Mouse (Mus musculus) hindlimb bud, embryonic 11.5 days (tissue): ENCODE measurements at regions not wholly inside any gene's neighbourhood (a gene's known extent, or its start where the extent isn't known, plus 50 kb on each side); places are given as distances from the start of the nearest gene placed in this dataset.

Experiments
- DNase-seq: peaks from one replicate; pipeline ENCODE4 v3.0.0-alpha.2; 2012; ENCODE audit warnings: low read depth, low spot score; ENCODE audit errors: extremely low spot score

DNA sequence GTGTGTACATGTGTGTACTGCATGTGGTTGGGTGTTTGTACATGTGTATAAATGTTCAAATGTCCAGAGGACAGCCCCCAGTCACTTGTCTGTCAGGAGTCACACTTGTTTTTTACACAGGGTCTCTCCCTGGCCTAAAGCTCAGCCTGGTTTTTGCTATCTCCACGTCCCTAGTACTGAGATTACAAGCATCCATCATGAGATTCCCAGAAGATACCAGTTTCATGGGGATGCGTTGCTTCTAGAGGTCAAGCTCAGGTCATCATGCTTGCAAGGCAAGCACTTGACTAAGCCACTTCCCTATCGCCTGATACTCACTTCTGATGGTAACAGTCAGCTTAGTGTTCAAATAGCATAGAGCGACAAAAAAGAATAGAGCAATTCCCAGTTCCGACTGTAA is 244.1 kb upstream of the Jmjd1c start:
- no peak for DNase-seq

DNA sequence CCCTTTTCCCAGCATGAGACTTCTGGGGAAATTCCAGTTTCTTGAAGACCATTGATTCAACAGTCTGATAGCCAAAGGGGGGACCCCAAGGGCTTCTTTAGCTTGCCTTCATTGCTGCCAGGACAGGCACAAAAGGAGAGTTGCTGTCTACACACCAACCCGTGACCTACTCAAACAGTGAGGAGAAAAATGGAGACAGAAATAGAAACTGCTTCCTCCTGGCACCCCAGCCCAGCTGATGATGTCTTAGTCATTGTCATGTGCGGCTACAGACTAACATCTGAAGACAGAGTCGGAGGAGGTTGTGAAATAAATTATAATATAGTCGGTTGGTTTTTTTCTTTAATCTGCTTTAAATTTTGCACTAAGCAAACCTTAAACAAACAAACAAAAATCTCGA is 243.2 kb upstream of the Jmjd1c start:
- no peak for DNase-seq

DNA sequence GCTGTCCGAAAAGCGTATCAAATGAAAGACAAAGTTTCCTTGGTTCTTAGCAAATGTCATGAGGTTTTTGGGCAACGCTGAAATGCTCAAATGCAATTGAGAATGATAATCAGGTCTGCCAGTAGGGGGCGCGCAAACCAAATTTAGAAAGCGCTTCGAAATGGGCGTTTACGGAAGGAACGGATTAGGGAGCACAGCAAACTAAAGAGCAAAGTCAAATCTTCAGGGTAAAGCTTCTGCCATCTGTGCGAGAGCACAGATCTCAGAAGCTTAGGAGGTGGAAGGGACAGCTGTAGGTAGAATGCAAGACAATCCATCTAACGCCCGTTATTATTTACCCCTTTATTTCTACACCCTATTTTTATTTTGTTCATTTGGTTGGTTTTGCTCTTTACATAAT is 242.7 kb upstream of the Jmjd1c start:
- peak; percentile 66 for DNase-seq

DNA sequence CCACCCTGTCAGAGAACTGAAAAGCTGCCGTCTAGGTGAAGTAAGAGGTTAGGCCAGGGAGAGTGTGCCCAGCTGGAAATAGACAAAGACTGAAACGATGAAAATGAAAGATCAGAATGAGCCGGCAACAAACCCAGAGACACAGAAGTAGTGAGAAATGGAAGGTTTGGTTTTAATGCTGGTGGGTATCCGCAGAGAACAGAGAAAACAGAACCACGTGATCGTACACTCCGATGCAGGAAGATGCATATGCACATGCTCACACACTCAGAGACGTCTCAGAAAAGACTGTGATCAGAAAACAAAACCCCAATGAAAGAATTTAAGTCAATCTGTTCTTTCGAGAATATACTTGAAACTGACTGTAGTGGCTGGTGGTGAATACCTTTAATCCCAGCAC is 241.0 kb upstream of the Jmjd1c start:
- DNase-seq: no peak

DNA sequence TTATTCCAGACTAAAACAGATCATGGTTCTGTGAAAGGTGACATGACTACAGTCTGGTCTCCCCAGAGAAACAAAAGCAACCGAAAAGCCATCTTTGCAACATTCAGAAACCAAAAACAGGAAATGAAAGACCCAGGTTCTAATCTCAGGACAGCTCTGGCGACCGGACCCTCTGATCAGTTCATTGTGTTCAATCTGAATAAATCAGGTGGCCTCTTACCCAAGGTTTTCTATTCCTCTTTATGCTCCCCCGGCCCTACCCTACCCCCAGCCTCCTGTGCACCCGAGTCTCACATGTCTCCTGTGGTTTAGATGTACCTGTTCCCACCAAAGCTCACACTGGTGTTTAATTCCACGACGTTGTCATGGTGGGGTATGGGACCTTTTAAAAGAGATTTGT is 238.6 kb upstream of the Jmjd1c start:
- DNase-seq: no peak

DNA sequence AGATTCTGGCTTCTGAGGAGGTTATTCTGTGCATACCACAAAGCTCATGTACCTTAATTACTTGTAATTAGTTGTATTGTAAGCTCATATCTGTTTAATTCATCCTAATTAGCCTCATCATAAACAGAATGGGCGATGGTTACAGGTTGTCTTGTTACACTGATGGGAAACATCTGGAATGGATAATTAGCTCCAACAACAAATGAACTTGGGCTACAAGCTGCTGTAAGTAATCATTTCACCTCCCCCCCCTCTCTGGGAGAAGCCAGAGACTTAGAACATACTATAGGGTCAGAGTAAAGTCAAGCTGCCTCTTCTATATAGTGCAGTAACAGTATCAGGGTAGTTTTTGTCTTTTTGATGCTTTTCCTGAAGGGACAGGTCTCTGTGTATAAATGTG is 234.5 kb upstream of the Jmjd1c start:
- peak; percentile 24 for DNase-seq

DNA sequence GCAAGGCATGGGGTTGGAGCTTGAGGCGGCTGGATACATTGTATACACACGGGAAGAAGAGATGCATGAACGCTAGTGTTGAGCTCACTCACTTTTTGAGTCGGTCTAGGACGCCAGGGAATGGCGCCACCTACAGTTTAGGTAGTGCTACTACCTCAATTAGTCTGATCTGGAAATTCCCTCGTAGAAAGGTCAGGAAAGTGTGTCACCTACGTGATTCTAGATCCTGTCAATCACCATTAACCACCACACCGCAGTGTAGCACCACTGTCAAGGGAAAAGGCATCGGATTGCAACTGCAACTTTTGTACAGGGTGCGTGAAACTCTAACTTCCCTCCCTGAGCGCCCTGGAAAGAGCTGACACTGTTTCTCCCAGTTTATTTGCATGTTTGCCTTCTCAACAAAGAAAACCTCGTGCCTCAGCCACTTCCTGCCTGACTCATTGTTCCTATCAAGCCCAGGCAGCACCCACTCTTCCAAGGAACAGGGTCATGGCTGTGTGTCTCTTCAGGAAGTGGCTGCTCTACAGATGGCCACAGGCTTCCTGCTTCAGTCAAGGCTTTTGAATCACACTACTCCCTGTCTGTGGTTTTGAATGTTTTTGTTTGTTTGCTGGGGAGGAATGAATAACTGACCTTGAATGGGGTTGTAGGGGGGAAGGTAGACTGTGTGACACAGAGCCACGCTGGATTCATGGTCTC is 231.6 kb upstream of the Jmjd1c start:
- DNase-seq: no peak

DNA sequence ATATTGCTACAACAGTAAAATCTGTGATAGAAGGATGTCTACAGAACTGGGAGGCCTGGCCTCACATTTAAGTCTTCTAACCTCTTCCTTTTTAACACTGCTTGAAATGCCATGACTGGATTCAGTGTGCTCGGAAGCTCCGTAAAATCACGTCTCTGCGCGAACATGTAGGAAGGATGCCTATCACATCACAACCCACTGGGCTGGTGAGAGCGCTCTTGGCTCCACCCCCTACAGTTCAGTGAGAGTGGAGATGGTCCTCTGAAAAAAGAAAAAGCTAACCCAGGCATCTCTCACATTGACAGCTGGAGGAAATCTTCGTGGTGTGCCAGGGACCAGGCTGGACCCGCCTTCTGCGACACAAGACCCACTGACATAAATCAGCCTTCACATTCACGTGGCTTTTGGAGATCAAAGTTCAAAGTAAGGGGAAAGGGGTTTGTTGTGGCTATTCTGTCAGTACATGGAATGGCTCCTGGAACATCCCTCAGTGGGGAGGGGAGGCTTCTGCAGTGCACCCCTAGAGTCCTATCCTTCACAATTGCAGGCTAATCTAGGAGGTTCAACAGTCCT is 230.8 kb upstream of the Jmjd1c start:
- no peak for DNase-seq

DNA sequence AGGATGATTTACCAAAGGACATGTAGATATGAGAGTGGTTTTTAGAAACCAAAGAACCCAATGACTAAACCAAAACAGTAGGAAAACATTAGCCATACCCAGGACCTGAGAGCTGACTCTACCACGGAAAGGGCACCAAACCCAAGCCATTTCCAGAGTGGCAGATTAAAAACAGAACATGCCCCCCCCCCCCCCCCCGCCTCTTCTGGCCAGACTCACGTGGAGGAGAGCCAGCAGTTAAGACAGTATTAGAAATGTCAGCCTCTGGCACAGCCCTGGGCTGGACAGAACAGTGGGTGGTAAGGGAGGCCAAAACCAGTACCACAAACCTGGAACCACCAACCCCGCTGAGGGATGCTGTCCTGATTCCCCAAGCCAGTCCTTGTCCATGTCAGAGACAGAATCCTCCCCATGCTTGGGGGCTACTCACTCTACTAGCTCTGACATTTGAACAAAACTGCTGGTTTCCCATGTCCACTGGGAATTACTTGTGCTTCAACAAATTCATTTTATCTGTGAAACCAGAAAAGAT is 224.7 kb upstream of the Jmjd1c start:
- DNase-seq: no peak

DNA sequence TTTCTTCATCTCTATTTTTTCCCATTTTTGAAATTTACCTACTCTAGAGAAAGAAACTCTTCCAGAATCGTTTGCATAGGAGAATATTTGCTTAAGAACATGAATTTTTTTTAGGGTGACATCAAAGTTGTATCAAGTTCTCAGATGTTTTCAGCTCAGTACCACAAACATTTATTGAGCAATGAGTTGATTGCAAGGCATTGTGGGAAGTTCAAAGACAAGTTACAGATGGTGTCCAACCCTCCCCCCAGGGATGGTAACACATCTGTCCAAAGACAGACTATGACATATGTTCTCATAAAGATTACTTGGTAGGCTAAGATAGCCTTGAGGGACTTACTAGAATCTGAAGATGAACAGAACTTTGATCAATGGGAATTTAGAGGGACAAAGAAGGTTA is 224.3 kb upstream of the Jmjd1c start:
- no peak for DNase-seq

DNA sequence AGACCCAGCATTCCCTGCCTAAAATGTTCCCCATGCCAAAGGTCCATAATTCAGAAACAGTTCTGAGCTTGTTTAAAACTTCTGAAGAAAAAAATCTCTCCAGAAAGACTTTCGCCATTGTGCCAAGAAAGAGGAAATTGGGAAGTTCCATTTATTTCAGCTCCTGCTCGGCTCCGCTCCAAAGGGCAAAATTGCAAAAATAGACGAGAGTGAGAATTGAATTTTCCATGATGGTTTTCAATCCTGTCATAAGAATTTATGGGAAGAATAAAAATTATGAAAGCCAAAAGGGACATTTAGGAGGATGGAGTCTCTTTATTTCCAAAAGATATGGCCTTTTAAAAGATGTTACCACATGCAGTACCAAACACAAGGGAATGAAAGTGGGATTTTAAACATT is 222.5 kb upstream of the Jmjd1c start:
- no peak for DNase-seq

DNA sequence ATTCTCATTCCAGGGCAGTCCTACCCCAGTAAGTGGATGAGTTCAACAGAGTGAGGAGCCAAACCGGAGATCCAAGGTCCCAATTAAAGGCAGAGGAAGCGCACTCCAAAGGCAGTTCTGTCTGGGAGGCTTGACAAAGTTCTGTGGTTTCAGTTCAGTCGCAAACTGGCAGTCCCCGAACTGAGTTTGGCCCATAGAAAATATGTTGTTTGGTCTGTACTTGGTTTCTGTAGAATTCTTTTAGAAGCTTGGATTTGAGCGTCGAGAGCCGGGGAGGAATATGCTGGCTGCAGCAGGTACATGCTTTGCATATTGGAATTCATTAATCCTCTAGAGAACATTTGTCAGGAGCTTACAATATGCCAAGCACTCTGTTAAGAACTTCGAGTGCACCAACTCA is 216.9 kb upstream of the Jmjd1c start:
- DNase-seq: no peak

DNA sequence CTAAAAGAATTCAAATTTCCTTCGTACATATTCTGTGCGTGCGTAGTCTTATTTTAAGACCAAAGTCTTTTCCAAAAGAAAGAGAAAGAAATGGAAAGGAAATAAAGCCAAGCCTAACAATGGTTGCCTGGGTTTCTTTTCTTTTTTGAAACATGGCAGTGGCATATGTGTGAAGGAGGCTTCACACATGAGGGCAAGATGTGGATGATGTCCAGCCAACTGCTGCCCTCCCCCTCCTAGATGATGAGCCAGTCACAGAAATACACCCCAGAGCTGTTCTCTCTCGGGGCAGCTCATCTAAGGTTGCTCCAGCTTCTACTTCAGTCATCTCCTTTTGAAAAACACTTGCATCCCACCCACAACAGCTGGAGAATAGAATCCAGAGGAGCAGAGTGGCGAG is 213.1 kb upstream of the Jmjd1c start:
- no peak for DNase-seq

DNA sequence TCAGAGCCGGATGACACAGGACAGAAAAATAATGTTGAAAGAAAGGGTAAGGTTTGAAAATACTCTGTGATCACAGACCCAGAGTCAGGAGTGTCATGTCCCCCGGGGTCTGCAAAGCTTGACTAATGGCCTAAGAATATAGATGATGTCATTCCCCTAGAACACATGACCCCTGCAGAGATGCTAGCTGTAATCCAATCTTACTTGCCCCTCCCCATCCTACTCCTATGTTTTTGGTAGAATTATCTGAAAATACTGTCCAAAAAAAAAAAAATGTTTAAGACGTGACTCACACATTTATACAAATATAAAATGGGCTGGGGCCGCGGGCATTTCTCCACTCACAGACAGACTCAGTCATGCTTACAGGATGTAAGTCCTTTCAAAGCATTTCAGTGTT is 210.3 kb upstream of the Jmjd1c start:
- no peak for DNase-seq

DNA sequence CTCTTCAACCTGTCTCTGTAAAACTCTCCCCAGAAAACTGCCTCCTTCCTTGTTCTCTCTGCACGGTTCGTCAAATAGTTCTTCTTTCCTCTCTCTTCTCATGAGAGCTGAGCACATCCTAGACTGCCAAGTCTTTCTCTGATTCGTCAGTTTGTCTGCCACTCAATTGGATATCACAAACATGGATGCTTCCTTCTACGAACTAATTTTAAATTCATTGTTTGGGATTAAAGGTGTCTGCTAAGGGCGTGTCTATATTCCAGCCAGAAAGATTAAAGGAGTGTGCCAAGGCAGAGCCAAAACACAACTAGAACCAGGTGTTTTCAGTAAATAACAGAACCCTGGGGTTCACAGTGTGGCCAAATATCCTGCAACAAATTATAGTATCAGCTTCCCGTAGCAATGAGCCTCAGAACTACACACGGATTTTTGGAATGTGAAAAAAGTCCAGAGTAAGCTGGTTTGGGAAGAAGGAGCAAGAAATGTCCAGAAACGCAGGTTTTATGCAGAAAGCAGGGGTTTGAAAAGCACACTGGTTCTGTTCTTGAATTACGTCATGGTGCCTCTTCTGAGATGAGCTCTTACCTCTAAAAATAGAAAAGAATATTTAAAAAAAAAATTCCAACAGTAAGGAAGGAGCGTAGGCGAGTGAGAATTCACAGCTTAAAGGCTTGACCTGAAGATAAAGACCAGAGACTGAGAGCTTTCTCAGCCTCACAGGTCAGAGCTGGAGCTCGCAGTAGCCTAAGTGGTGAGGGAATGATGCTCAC is 206.0 kb upstream of the Jmjd1c start:
- no peak for DNase-seq

DNA sequence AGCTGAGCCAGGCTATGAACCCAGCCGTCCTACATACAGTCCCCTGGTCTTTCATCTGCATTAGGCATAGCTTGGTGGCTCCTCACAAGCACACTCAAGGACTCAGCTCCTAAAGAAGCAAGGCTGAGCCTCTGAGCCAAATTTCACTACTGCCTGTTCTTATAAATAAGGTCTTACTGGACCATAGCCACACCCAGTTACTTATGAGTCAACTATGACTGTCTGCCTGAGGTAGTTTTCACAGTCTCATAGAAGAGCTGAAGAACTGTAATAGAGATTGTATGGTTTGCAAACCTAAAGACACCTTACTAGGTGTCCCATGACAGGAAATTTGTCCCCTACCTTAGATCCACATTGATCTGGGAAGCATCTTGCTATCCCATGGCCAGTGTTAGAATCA is 204.1 kb upstream of the Jmjd1c start:
- no peak for DNase-seq

DNA sequence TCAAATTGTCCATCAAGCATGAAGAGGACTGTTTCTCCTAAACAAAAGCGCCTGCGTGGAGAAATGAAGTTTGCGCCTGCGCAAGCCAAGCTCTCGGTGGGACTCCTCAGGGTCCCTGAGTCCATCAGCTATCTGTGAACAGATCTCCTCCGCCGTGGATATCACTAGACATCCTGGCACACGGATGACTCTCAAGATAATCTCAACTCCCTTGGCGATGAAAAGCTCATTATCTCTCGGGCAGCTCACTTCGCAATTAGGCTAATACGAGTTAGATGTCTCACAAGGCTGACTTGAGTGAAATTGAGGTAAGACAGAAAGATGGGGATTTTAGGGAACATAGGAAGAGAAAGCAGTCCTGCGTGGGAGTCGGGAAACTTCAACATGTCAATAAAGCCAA is 202.1 kb upstream of the Jmjd1c start:
- DNase-seq: no peak

DNA sequence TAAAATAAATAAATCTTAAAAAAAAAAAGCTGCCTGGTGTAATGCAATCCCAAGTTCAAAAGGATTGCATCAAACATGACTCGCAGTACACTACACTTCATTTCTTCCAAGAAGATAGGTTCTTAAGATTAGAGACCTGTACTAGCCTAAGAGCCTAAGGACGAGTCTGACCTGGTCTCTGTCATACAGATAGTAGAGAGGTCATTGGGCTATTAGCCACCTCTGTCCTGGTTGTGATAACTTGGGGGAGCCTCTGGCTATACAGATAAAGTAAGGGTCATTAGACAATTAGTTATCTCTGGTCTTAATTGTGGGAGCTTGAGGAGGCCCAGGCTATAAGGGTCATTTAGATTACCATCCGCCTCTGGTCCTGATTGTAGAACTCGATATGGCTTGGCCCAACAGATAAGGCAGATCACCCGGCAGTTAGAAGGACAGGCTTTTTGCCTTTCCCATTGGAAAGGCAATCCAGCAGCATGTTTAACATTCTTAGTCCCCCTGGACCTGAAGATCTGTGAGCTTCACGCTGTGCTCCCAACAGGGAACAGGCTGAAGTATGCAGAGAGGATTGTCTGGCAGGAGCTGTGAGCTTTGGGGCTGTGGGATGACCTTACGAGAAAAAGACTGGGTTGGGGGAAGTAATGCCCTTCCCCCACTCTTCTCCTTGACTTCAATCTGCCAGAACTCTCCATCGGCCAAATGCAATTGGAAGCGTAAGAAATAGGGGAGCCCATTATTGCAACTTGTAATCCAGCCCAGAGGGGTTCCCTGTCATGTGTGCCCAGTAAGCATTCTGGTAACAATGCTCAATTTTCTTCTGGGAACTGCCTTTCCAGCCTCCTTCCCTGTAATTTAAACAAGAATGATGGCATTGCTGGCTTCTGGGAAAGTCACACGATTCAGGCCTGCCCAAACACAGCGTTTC is 199.0 kb upstream of the Jmjd1c start:
- DNase-seq: no peak

DNA sequence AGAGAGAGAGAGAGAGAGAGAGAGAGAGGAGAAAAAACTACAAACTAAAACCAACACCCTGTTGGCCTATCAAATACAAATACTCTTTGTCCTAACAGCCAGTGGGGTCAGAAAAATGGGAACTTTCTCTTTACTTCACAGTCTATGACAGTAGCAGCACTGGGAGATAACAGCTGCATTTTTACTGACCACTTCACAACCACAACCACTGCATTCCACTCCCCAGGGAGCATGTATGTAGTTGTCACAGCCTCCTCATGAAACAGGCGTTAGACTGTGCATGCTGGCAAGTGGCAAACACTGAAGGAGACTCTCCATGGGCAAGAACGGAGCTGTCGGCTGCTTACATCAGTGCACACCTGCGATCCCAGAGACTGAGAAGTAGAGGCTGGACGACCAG is 196.2 kb upstream of the Jmjd1c start:
- no peak for DNase-seq

DNA sequence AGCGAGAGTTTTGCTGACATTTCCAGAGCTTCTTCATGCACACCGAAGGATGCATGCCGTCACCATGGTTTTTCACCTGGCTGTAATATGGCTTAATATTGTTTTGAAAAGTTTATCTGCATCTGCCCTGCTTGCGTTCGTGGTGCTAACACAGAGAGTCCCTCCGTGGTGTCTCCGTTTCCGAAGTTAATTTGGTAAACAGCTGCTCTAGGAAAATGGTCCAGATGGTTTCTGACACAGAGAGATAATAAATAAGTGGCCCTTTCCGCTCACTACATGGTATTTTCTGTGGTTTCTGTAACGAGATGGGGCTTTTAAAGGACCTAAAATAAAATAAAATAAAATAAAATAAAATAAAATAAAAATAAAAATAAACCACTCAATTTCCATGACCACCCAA is 195.1 kb upstream of the Jmjd1c start:
- DNase-seq: no peak

DNA sequence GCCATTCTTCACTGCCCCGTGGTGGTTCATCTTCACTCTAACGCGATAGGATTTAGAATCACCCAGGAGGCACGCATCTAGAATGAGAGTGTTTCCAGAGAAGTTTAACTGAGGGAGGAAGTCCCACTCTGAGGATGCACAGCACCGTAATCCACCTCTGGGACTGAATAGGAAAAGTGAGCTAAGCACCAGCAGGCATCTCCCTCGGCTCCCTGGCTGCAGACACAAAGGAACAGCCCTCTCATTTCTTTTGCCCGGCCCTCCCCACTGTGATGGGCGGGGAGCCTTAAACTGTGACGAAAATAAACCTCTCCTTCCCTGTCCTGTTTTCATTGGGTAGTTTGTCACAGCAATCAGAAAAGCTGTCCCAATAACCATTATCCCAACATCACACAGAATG is 194.1 kb upstream of the Jmjd1c start:
- no peak for DNase-seq
